Mouse (Mus musculus) forebrain, embryonic 13.5 days (tissue): ENCODE data around the gene Nrd1. TPM values are rescaled to one million over a fixed set of nuclear protein-coding genes. Genes with fewer than 3 reads are reported as not detected.
A peak's percentile ranks its signal among the peaks of the same experiment; 100 is the strongest.

Experiments
- ATAC-seq: fragments of 200-750 bp; cut with Nextera tagmentation; 2 replicates; pipeline ENCODE4 v1.8.0; 2017
- H3K27ac ChIP-seq: fragments of 300-500 bp; sonication (generic); 2 replicates; pipeline ENCODE4 v1.5.1; 2015; ENCODE audit warnings: inconsistent platforms, mild to moderate bottlenecking, moderate library complexity
- H3K27me3 ChIP-seq: fragments of 300-500 bp; sonication (generic); 2 replicates; pipeline ENCODE4 v1.6.1; 2015; ENCODE audit warnings: mild to moderate bottlenecking, inconsistent platforms
- H3K36me3 ChIP-seq: fragments of 300-500 bp; sonication (generic); 2 replicates; pipeline ENCODE4 v1.6.1; 2015; ENCODE audit warnings: mild to moderate bottlenecking, inconsistent platforms; ENCODE audit not compliant: poor library complexity, severe bottlenecking
- H3K4me1 ChIP-seq: fragments of 300-500 bp; sonication (generic); 2 replicates; pipeline ENCODE4 v1.6.1; 2015; ENCODE audit warnings: inconsistent platforms
- H3K4me2 ChIP-seq: fragments of 300-500 bp; sonication (generic); 2 replicates; pipeline ENCODE4 v1.6.1; 2015; ENCODE audit warnings: inconsistent platforms, mild to moderate bottlenecking, moderate library complexity
- H3K4me3 ChIP-seq: fragments of 300-500 bp; sonication (generic); 2 replicates; pipeline ENCODE4 v1.5.1; 2015; ENCODE audit warnings: mild to moderate bottlenecking, inconsistent platforms
- H3K9ac ChIP-seq: fragments of 300-500 bp; sonication (generic); 2 replicates; pipeline ENCODE4 v1.6.1; 2015; ENCODE audit warnings: mild to moderate bottlenecking, inconsistent platforms
- H3K9me3 ChIP-seq: fragments of 300-500 bp; sonication (generic); replicated peaks from 2 replicates; pipeline ENCODE4 v1.6.1; 2016; ENCODE audit warnings: inconsistent platforms
- WGBS: fragments of 180-500 bp; shearing (Covaris S2); methylation state at CpG from one replicate; pipeline ENCODE4 v1.1.7; 2015; 5-methylcytosine and 5-hydroxymethylcytosine counted together
- polyA plus RNA-seq: library from polyadenylated mRNA; unstranded; fragments of >200 nt; fragmentation: Nextera tagmentation; extraction: Ambion mirVana; gene quantifications from 2 replicates; pipeline ENCODE4 v1.2.1, GENCODE M21; 2015

The Nrd1 gene
- polyA plus RNA-seq, 1 experiment from 2014 or later = 83.3 TPM

DNA sequence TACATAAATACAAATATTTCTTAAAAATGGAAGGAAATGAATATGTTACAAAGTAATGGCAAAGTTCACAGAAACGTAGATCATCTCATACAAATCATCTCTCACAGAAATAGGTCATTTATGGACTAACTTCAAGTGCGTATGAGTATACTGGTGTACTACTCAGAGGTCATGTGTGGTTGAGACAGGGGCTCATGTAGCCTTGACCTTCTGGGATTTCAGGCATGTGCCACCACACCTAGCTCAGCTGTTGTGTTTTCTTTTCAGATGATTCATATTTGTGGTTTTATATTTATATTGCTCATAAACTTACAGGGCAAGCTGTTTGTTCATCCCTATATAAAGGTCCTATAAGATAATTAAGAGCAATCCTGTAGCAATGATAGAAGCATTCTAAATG, 29.8 kb downstream of the Nrd1 start:
- Histone ChIP-seq H3K4me2 (no peak overlapping the region), H3K36me3 (peaks cover 55% of the 10 kb centered on the region), H3K4me3 (no peak overlapping the region), H3K27me3 (no peaks in the 10 kb centered on the region), H3K9me3 (no peaks in the 10 kb centered on the region), H3K9ac (no peak overlapping the region), H3K27ac (no peak overlapping the region), H3K4me1 (no peaks in the 10 kb centered on the region)
- no peak for ATAC-seq
- 93% methylated on average over 2 of the region's 2 CpGs for WGBS

DNA sequence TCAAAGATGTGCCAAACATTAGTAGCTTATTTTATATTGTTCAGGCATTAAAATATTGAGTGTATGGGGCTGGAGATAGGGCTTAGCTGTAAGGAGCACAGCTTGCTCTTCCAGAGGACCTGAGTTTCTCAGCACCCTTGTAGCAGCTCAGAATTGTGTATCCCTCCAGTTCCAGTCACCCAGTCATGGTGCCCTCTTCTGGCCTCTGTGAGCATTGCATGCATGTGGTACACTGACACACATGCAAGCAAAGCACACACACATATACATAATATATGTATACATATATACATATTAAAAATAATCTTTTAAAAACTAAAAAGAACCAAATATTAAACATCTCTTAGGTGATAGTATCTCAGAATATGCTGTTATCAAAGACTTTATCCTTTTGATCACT, 35.9 kb downstream of the Nrd1 start:
- H3K27me3 ChIP-seq = no peaks in the 10 kb centered on the region
- no peak for ATAC-seq
- H3K27ac ChIP-seq = no peak overlapping the region
- H3K4me1 ChIP-seq = no peaks in the 10 kb centered on the region
- no peak overlapping the region for H3K4me3 ChIP-seq
- peaks cover 58% of the 10 kb centered on the region for H3K36me3 ChIP-seq
- H3K9ac ChIP-seq = no peak overlapping the region
- H3K4me2 ChIP-seq = no peak overlapping the region
- no peaks in the 10 kb centered on the region for H3K9me3 ChIP-seq

DNA sequence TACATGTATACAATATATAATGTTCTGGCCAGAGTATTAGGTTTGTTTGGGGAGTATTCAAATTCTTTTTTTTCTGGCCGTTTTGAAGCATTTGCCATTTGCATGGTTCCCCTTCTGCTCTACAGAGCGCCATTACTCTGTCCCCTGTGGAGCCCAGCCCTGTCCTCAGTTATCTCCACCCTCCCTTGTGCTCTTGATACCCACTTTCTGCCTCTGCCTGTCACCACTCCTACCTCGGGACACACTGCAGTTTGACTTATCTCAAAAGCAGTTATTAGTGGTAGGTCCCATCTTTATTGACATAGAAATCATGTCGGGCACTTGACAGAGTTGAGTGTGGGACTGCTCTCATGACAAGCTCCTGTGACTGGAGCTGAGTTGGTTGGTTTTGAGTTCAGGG, 42.3 kb downstream of the Nrd1 start:
- no peaks in the 10 kb centered on the region for H3K4me1 ChIP-seq
- H3K9ac ChIP-seq = no peak overlapping the region
- no peak overlapping the region for H3K4me3 ChIP-seq
- no peak overlapping the region for H3K4me2 ChIP-seq
- no peak for ATAC-seq
- WGBS = 93% methylated on average over 4 of the region's 4 CpGs
- no peak overlapping the region for H3K27ac ChIP-seq
- H3K9me3 ChIP-seq = no peaks in the 10 kb centered on the region
- peaks cover 87% of the 10 kb centered on the region for H3K36me3 ChIP-seq
- no peaks in the 10 kb centered on the region for H3K27me3 ChIP-seq

DNA sequence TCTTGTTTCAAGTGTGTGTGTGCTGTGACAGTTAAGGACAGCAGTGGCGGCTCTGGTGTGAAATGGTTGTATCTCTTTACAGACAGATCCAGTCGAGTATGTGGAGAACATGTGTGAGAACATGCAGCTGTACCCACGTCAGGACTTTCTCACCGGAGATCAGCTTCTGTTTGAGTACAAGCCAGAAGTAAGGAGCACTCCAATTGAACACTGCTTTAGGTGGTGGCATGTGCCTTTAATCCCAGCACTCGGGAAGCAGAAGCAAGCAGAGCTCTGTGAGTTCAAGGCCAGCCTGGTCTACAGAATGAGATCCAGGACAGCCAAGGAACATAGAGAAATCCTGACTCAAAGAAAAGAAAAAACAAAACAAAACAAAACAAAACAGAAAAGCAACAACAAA, 42.8 kb downstream of the Nrd1 start:
- Histone ChIP-seq H3K9ac (no peak overlapping the region), H3K4me1 (no peaks in the 10 kb centered on the region), H3K9me3 (no peaks in the 10 kb centered on the region), H3K4me2 (no peak overlapping the region), H3K27ac (no peak overlapping the region), H3K27me3 (no peaks in the 10 kb centered on the region), H3K36me3 (peaks cover 90% of the 10 kb centered on the region), H3K4me3 (no peak overlapping the region)
- ATAC-seq = no peak
- 88% methylated on average over 5 of the region's 5 CpGs for WGBS

DNA sequence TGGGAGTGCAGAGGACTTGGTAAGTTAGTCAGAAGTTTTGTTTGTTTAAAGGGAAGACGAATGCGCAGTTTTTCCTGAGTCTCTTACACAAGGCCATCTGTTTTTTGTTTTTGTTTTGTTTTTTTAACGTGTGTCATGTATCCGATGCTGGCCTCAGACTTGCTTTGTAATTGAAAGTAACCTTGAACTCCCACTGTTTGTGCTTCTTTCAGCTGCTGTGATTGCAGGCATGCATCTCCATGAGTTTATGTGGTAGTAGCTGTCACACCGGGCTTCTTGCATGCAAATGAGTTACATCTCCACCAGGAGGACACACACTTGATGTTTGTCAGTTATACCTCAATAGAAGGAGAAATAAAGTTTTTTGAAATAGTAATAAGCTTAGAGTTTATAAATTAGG, 43.3 kb downstream of the Nrd1 start:
- Histone ChIP-seq H3K4me3 (no peak overlapping the region), H3K27ac (no peak overlapping the region), H3K27me3 (no peaks in the 10 kb centered on the region), H3K9ac (no peak overlapping the region), H3K9me3 (no peaks in the 10 kb centered on the region), H3K4me1 (no peaks in the 10 kb centered on the region), H3K4me2 (no peak overlapping the region), H3K36me3 (peaks cover 88% of the 10 kb centered on the region)
- ATAC-seq = no peak
- WGBS = 88% methylated on average over 5 of the region's 5 CpGs

DNA sequence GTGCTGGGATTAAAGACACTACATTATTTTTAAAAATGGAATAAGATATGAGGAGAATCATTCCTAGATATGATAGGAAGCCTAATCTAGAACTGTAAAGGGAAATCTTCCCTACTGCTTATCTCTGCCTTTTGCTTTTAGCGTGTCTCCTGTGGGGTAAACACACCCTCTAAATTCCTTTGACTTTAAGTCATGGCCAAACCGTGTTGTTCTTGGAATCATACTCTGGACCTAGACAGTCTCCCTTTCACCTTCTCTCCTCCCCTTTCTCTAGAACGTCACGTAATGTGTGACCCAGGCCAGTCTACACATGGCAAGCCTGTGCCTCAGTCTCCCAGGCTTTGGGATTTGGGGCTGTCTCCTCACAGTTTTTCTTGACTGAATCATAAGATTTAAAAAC, 47.8 kb downstream of the Nrd1 start:
- WGBS = 88% methylated on average over 4 of the region's 4 CpGs
- Histone ChIP-seq H3K4me2 (no peak overlapping the region), H3K9me3 (no peaks in the 10 kb centered on the region), H3K27me3 (no peaks in the 10 kb centered on the region), H3K9ac (no peak overlapping the region), H3K36me3 (peaks cover 77% of the 10 kb centered on the region), H3K27ac (no peak overlapping the region), H3K4me3 (no peak overlapping the region), H3K4me1 (no peaks in the 10 kb centered on the region)
- no peak for ATAC-seq

DNA sequence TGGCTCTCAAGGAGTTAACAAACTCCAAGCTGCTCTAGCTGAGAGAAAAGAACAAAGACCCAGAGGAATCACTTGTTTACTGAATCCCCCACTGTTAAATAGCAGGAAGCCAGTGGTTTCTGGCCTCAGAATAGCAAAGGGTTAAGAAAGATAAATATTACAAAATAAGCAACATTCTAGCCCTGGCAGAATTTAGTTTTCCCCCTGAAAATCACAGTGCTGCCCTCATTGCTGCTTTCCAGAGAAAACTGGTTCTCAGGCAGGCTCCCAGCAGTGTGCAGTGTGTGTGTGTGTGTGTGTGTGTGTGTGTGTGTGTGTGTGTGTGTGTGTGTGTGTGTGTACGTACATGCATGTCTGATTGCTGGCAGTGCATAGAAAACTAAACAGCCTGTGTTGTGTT, 51.8 kb downstream of the Nrd1 start:
- ATAC-seq = 0 out of 2 replicates have a peak, but pooled peaks have one; percentile 38
- Histone ChIP-seq H3K27me3 (no peaks in the 10 kb centered on the region), H3K4me3 (no peak overlapping the region), H3K9me3 (no peaks in the 10 kb centered on the region), H3K4me2 (no peak overlapping the region), H3K27ac (no peak overlapping the region), H3K4me1 (no peaks in the 10 kb centered on the region), H3K9ac (no peak overlapping the region), H3K36me3 (peaks cover 75% of the 10 kb centered on the region)
- 78% methylated on average over 1 of the region's 1 CpGs for WGBS

DNA sequence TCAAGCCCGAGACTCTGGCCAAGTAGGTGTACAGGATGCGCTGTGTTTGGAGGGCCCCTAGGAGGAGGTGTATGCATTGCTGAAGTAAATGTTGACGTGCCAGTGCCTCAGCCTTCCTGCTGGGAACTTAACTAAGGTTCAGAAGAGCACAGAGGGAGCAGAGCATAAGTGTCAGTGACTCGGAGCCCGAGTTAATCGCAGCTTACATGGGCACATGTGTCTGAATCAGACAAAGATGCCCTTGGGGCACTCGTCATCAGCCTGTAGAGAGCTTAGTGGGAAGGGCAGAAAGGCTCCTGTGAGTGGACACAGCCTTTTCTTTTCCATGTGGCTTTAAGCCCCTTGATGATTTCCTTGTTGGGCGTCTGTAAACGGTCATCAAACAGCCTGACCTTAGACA, 53.5 kb downstream of the Nrd1 start:
- ATAC-seq = no peak
- Histone ChIP-seq H3K36me3 (peaks cover 80% of the 10 kb centered on the region), H3K27me3 (no peaks in the 10 kb centered on the region), H3K27ac (no peak overlapping the region), H3K4me3 (no peak overlapping the region), H3K4me1 (no peaks in the 10 kb centered on the region), H3K9me3 (no peaks in the 10 kb centered on the region), H3K9ac (no peak overlapping the region), H3K4me2 (no peak overlapping the region)
- WGBS = 81% methylated on average over 9 of the region's 9 CpGs

DNA sequence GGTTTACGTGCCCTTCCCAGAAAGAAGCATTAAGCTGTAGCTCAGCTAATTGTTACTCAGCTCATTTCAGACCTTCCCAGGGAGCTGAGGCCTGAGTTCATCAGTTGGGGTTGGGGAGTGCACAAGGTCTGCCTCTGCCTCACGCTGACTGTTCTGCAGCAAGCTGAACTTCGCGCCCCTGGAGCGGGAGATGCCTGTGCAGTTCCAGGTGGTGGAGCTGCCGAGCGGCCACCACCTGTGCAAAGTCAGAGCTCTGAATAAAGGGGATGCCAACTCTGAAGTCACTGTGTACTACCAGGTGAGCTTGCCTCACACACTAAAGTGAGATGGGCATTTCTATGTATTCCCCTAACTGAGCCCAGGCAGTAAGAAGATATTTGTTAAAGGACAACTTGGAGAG, 55.9 kb downstream of the Nrd1 start:
- H3K9me3 ChIP-seq = no peaks in the 10 kb centered on the region
- H3K27me3 ChIP-seq = no peaks in the 10 kb centered on the region
- peaks cover 80% of the 10 kb centered on the region for H3K36me3 ChIP-seq
- H3K4me1 ChIP-seq = no peaks in the 10 kb centered on the region
- H3K4me3 ChIP-seq = no peak overlapping the region
- 86% methylated on average over 7 of the region's 7 CpGs for WGBS
- no peak for ATAC-seq
- no peak overlapping the region for H3K9ac ChIP-seq
- no peak overlapping the region for H3K27ac ChIP-seq
- no peak overlapping the region for H3K4me2 ChIP-seq

DNA sequence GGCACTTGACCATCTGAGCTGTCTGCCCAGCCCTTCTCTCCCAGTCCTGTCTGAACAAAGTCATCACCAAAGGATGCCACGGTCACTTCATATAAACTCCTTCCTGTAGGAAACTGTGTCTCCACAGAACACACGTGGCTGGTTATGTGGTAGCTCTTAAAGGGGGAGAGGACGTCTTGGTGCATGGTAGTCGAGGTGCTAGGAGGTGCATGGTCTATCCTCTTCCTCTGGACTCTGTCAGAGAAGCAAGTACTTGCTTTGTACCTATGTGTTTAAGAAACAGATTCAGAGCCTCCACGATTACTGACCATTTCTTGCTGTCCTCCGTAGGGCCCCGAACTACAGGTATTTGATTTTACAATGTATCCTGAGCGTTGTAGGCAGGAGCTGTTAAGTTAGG, 57.2 kb downstream of the Nrd1 start:
- 94% methylated on average over 8 of the region's 8 CpGs for WGBS
- H3K4me3 ChIP-seq = no peak overlapping the region
- H3K27me3 ChIP-seq = no peaks in the 10 kb centered on the region
- ATAC-seq = no peak
- no peaks in the 10 kb centered on the region for H3K4me1 ChIP-seq
- peaks cover 82% of the 10 kb centered on the region for H3K36me3 ChIP-seq
- no peak overlapping the region for H3K4me2 ChIP-seq
- H3K9ac ChIP-seq = no peak overlapping the region
- no peak overlapping the region for H3K27ac ChIP-seq
- no peaks in the 10 kb centered on the region for H3K9me3 ChIP-seq

DNA sequence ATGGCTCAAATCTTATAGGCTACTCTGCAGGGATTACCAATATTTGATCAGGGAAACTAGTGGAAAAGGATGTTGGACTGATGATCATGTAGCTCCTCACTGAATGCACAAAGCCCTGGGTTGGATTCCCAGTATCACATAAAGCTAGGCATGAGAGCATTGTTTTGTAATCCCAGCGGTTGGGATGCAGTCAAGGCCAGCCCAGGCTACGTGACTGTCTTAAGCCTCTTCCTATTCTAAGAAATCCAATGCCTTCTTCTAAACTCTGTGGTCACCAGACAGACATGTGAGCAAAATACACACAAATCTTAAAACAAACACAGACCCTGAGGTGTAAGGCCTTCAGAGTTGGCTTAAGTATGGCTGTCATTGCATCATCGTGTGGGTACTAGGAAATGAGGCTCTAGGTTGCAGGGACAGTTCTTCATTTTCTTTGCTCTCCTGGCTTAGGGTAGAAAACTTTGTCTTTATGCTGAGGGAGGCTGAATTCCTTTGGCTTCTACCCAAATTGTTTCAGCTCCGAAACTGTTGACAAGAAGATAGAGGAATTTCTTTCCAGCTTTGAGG, 58.9 kb downstream of the Nrd1 start:
- no peaks in the 10 kb centered on the region for H3K4me1 ChIP-seq
- no peak for ATAC-seq
- H3K9ac ChIP-seq = no peak overlapping the region
- H3K4me2 ChIP-seq = no peak overlapping the region
- H3K27me3 ChIP-seq = no peaks in the 10 kb centered on the region
- H3K9me3 ChIP-seq = no peaks in the 10 kb centered on the region
- peaks cover 91% of the 10 kb centered on the region for H3K36me3 ChIP-seq
- H3K27ac ChIP-seq = no peak overlapping the region
- H3K4me3 ChIP-seq = no peak overlapping the region
- 93% methylated on average over 4 of the region's 4 CpGs for WGBS

DNA sequence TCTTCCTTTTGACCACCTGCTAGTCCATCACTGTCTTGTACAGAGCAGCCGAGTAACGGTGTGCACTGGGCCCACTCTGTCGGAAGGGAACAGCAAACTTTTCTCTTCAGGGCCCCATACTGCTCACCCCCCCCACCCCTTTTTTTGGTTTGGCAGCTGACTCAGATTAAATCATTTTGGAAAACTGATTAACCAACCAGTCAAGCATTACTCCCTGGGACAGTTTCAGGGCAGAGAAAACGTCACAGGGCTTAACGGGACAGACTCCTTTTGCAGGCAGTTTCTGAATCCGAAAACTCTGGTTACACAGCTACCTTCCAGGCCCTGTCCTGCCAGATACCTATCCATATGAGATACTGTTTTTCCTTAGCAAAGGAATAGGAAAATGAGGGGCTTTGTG, 64.5 kb downstream of the Nrd1 start:
- Histone ChIP-seq H3K9me3 (no peaks in the 10 kb centered on the region), H3K27ac (no peak overlapping the region)

DNA sequence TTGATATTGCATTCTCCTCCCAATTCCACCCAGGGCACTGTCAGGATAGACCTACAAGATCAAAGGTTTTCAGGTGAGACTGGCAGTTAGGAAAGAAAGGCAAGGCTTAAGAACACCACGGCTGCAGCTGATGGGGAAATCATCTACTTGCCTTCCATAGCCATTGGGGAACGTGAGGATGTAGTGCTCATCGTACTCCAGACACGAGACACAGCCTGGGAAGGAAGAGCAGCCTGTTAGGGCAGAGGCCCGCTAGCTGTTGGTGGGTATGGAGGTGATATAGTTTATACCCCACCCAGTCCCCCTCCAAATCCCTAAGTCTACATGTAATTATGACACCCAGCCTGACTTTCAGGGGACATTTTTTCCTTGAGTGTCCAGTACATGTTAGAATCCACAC, 65.3 kb downstream of the Nrd1 start:
- 93% methylated on average over 5 of the region's 5 CpGs for WGBS
- no peak overlapping the region for H3K4me2 ChIP-seq
- no peaks in the 10 kb centered on the region for H3K27me3 ChIP-seq
- H3K9me3 ChIP-seq = no peaks in the 10 kb centered on the region
- H3K4me1 ChIP-seq = no peaks in the 10 kb centered on the region
- H3K4me3 ChIP-seq = no peak overlapping the region
- H3K36me3 ChIP-seq = peaks cover 91% of the 10 kb centered on the region
- ATAC-seq = no peak
- no peak overlapping the region for H3K27ac ChIP-seq
- no peak overlapping the region for H3K9ac ChIP-seq

More for the DNA sequence above, 64.5 kb downstream of the Nrd1 start:
- Histone ChIP-seq H3K4me3 (no peak overlapping the region), H3K36me3 (peaks cover 91% of the 10 kb centered on the region), H3K9ac (no peak overlapping the region), H3K27me3 (no peaks in the 10 kb centered on the region), H3K4me1 (no peaks in the 10 kb centered on the region), H3K4me2 (no peak overlapping the region)
- ATAC-seq = no peak
- 89% methylated on average over 6 of the region's 6 CpGs for WGBS
